Mouse (Mus musculus): ENCODE data around the gene Dcxr. TPM values are rescaled to one million over a fixed set of nuclear protein-coding genes. Genes with fewer than 3 reads are reported as not detected.

The Dcxr gene
- total and polyA plus RNA-seq, 2 experiments from 2014 or later: 9.9 to 11.2 TPM

DNA sequence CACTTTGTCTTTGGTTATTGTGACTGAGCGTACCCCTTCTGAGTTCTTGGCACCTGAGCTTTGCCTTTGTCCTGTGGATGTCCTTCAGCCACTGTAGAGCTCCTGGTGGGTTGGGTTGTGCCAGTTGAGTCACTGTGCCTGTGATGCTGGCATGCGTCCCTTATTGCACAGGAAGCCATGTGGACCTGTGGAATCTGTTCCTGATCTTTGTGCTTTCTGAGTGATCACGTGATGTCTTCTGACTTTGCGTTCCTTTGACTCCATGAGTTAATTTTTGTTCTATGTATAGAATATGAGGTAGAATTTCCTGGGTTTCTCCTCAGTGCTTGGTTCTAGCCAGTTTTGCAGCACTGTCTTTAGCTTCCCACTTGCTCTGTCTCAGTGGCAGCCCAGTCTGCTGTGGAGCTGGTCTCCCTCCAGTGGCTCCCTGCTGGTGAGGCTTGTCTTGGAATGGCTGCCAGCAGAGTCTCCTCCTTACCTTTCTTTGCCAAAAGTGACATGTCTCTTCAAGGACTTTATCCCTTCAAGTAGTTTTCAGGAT lies 34.5 kb downstream of the Dcxr start:
- Histone ChIP-seq H3K27ac (ENCODE audit: low read depth, low read length) (no peak overlapping the region), H3K27me3 (ENCODE audit: insufficient read depth, low read length) (no peaks in the 10 kb centered on the region), H3K9me3 (ENCODE audit: low read length) (no peaks in the 10 kb centered on the region), H3K36me3 (ENCODE audit: insufficient read depth, low read length) (peaks cover 12% of the 10 kb centered on the region), H3K4me1 (ENCODE audit: insufficient read depth, low read length) (no peaks in the 10 kb centered on the region), H3K4me2 (ENCODE audit: low read depth, low read length, poor library complexity, severe bottlenecking) (no peak overlapping the region), H3K9ac (replicated peaks; ENCODE audit: low read length, poor library complexity, severe bottlenecking) (no peak overlapping the region), H3K4me3 (ENCODE audit: low read depth, low read length) (no peak overlapping the region)
- WGBS: 84% methylated on average over 4 of the region's 4 CpGs
- DNase-seq (ENCODE audit: low spot score): no peak
- no peak for TF ChIP-seq CTCF (IDR thresholded peaks at IDR 0.05)
- ATAC-seq (ENCODE audit: low FRiP score): no peak

DNA sequence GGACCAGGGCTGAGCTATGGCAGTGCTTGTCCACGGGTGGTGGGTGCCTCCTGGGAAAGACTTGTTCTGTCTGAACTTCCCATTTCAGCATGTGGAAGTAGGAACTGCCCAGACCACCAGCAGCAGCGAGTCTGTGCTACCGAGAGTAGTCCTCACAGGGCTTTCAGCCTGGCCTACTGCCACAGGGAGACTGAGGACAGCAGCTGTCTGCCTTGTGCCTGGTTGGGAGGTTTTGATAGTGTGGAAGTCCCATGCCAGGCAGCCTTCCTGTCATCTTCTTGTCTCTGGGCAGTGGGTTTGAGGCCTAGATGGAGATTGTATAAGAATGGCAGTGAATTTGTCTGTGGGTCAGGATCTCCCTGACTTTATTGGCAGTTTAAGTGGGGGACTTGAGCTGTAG lies 37.7 kb downstream of the Dcxr start:
- H3K9ac ChIP-seq (replicated peaks; ENCODE audit: low read length, poor library complexity, severe bottlenecking): no peak overlapping the region
- no peaks in the 10 kb centered on the region for H3K27me3 ChIP-seq (ENCODE audit: insufficient read depth, low read length)
- ATAC-seq (ENCODE audit: low FRiP score): no peak
- 79% methylated on average over 3 of the region's 3 CpGs for WGBS
- no peaks in the 10 kb centered on the region for H3K4me1 ChIP-seq (ENCODE audit: insufficient read depth, low read length)
- H3K27ac ChIP-seq (ENCODE audit: low read depth, low read length): no peak overlapping the region
- peaks cover 25% of the 10 kb centered on the region for H3K36me3 ChIP-seq (ENCODE audit: insufficient read depth, low read length)
- H3K4me3 ChIP-seq (ENCODE audit: low read depth, low read length): no peak overlapping the region
- TF ChIP-seq CTCF (IDR thresholded peaks at IDR 0.05): no peak
- DNase-seq (ENCODE audit: low spot score): no peak
- no peaks in the 10 kb centered on the region for H3K9me3 ChIP-seq (ENCODE audit: low read length)
- no peak overlapping the region for H3K4me2 ChIP-seq (ENCODE audit: low read depth, low read length, poor library complexity, severe bottlenecking)

DNA sequence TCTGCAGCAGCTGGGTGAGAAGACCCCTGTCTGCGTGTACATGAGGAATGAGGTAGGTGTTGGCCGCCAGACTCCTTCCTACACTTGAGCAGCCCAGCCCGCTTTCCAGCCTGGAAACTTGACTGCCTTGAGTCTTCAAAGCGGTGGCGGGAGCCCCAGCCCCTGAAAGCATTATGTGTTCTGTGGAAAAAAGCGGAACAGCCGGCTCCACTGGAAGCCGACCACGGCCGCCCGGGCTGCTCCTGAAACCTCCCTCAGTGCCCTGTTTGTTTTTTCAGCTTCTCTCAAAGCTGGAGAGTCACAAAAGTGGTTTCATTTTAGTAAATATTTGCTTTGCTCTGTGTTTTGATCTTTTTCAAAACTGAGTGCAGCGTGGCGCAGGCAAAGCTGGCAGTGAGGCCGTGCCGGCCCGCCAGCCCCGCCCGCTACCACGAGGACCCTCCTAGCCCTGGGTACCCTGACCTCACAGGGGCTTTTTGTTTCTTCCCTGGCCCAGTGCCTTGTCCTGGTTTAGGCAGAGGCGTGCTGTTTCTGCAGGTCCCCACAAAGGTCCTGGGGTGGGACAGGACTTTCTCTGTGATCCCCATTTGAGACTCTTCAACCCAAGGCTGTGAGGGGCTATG lies 40.3 kb downstream of the Dcxr start:
- no peaks in the 10 kb centered on the region for H3K4me1 ChIP-seq (ENCODE audit: insufficient read depth, low read length)
- H3K36me3 ChIP-seq (ENCODE audit: insufficient read depth, low read length): peaks cover 36% of the 10 kb centered on the region
- 70% methylated on average over 20 of the region's 20 CpGs for WGBS
- no peak overlapping the region for H3K4me3 ChIP-seq (ENCODE audit: low read depth, low read length)
- H3K9me3 ChIP-seq (ENCODE audit: low read length): no peaks in the 10 kb centered on the region
- H3K4me2 ChIP-seq (ENCODE audit: low read depth, low read length, poor library complexity, severe bottlenecking): no peak overlapping the region
- TF ChIP-seq CTCF (IDR thresholded peaks at IDR 0.05): no peak
- ATAC-seq (ENCODE audit: low FRiP score) (no peak), DNase-seq (ENCODE audit: low spot score) (no peak)
- no peaks in the 10 kb centered on the region for H3K27me3 ChIP-seq (ENCODE audit: insufficient read depth, low read length)
- H3K9ac ChIP-seq (replicated peaks; ENCODE audit: low read length, poor library complexity, severe bottlenecking): no peak overlapping the region
- H3K27ac ChIP-seq (ENCODE audit: low read depth, low read length): no peak overlapping the region

DNA sequence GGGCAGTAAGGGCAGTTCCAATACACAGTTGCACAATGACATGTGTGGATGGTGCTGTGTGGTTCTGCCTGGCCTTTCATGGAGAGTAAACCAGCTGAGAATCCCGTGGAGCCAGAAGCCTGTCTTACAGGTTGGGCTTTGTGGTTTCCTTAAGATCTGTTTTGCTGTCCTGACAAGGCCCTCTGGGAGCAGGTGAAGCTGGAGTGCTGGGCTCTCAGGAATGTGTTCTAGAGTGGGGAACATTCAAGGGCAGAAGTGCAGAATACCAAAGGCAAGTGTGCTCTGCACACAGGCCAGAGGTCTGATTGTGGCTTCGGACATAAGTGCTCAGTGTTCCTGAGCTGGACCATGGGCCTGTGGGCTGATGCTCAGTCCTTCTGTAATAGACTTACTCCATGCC lies 42.4 kb downstream of the Dcxr start:
- 77% methylated on average over 2 of the region's 2 CpGs for WGBS
- Histone ChIP-seq H3K4me2 (ENCODE audit: low read depth, low read length, poor library complexity, severe bottlenecking) (no peak overlapping the region), H3K4me1 (ENCODE audit: insufficient read depth, low read length) (no peaks in the 10 kb centered on the region), H3K9ac (replicated peaks; ENCODE audit: low read length, poor library complexity, severe bottlenecking) (no peak overlapping the region), H3K27me3 (ENCODE audit: insufficient read depth, low read length) (no peaks in the 10 kb centered on the region), H3K36me3 (ENCODE audit: insufficient read depth, low read length) (peaks cover 54% of the 10 kb centered on the region), H3K27ac (ENCODE audit: low read depth, low read length) (no peak overlapping the region), H3K4me3 (ENCODE audit: low read depth, low read length) (no peak overlapping the region), H3K9me3 (ENCODE audit: low read length) (no peaks in the 10 kb centered on the region)
- ATAC-seq (ENCODE audit: low FRiP score) (no peak), DNase-seq (ENCODE audit: low spot score) (no peak)
- no peak for TF ChIP-seq CTCF (IDR thresholded peaks at IDR 0.05)

DNA sequence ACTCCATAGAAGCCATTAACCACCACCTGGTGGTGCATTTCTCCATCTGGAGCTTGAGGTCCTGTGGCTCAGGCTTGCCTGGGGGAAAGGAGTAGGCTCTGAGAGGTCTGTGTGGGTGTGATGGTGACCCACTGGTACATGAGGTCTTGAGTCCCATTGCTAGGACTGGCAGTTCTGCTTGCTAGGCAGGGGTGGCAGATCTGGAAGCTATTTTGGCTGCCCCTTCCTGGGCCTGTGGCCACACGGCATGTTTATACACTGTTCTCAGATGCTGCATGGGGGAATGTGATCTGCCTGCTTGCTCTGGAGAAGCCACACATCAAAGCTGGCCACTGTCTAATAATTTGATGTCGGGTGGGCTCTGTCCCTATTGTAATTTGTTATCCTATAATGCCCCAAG lies 43.0 kb downstream of the Dcxr start:
- 82% methylated on average over 2 of the region's 2 CpGs for WGBS
- no peak overlapping the region for H3K9ac ChIP-seq (replicated peaks; ENCODE audit: low read length, poor library complexity, severe bottlenecking)

GRCm38 (mm10) chr11:120683536-120683935 lies 43.5 kb downstream of the Dcxr start:
- WGBS: 93% methylated on average over 3 of the region's 3 CpGs
- H3K9ac ChIP-seq (replicated peaks; ENCODE audit: low read length, poor library complexity, severe bottlenecking): no peak overlapping the region
- no peak for TF ChIP-seq CTCF (IDR thresholded peaks at IDR 0.05)
- no peaks in the 10 kb centered on the region for H3K4me1 ChIP-seq (ENCODE audit: insufficient read depth, low read length)
- DNase-seq (ENCODE audit: low spot score) (no peak), ATAC-seq (ENCODE audit: low FRiP score) (no peak)
- H3K27me3 ChIP-seq (ENCODE audit: insufficient read depth, low read length): no peaks in the 10 kb centered on the region
- no peak overlapping the region for H3K4me3 ChIP-seq (ENCODE audit: low read depth, low read length)
- peaks cover 46% of the 10 kb centered on the region for H3K36me3 ChIP-seq (ENCODE audit: insufficient read depth, low read length)
- H3K9me3 ChIP-seq (ENCODE audit: low read length): no peaks in the 10 kb centered on the region
- no peak overlapping the region for H3K27ac ChIP-seq (ENCODE audit: low read depth, low read length)
- H3K4me2 ChIP-seq (ENCODE audit: low read depth, low read length, poor library complexity, severe bottlenecking): no peak overlapping the region

More for the DNA sequence above, 43.0 kb downstream of the Dcxr start:
- Histone ChIP-seq H3K36me3 (ENCODE audit: insufficient read depth, low read length) (peaks cover 50% of the 10 kb centered on the region), H3K4me1 (ENCODE audit: insufficient read depth, low read length) (no peaks in the 10 kb centered on the region), H3K9me3 (ENCODE audit: low read length) (no peaks in the 10 kb centered on the region), H3K27ac (ENCODE audit: low read depth, low read length) (no peak overlapping the region), H3K27me3 (ENCODE audit: insufficient read depth, low read length) (no peaks in the 10 kb centered on the region), H3K4me3 (ENCODE audit: low read depth, low read length) (no peak overlapping the region), H3K4me2 (ENCODE audit: low read depth, low read length, poor library complexity, severe bottlenecking) (no peak overlapping the region)
- ATAC-seq (ENCODE audit: low FRiP score) (no peak), DNase-seq (ENCODE audit: low spot score) (no peak)
- no peak for TF ChIP-seq CTCF (IDR thresholded peaks at IDR 0.05)
